Mouse (Mus musculus) CH12.LX (cell line): ENCODE data around the gene Cryge. TPM values are rescaled to one million over a fixed set of nuclear protein-coding genes. Genes with fewer than 3 reads are reported as not detected.

Experiments used
- DNase-seq: peaks from one replicate; pipeline ENCODE4 v3.0.0-alpha.2; 2013; ENCODE audit errors: extremely low read depth
- H3K27ac ChIP-seq: 2 replicates; pipeline ENCODE4 v1.5.1; 2012; ENCODE audit warnings: low read depth, mild to moderate bottlenecking, control low read depth, moderate library complexity; ENCODE audit not compliant: insufficient read depth
- H3K27me3 ChIP-seq: replicated peaks from 2 replicates; pipeline ENCODE3; 2012; ENCODE audit warnings: inconsistent platforms
- H3K36me3 ChIP-seq, 2 experiments: replicated peaks in 1 of 2; 2 replicates each; pipeline versions ENCODE3 to v1.6.1; 2012; ENCODE audit warnings: inconsistent platforms in 1 of 2, low read length in 1 of 2, mild to moderate bottlenecking in 1 of 2, mixed read lengths in 1 of 2, moderate library complexity in 1 of 2; ENCODE audit not compliant: control insufficient read depth in 1 of 2, insufficient read depth in 1 of 2
- H3K4me1 ChIP-seq, 2 experiments: 2 replicates each; pipeline ENCODE4 v1.6.1; 2012; ENCODE audit warnings: inconsistent platforms in 1 of 2, moderate library complexity in 1 of 2; ENCODE audit not compliant: insufficient read depth in 2 of 2, control insufficient read depth in 1 of 2
- H3K4me2 ChIP-seq: 2 replicates; pipeline ENCODE4 v1.6.1; 2012; ENCODE audit warnings: low read depth, mild to moderate bottlenecking, control low read depth; ENCODE audit not compliant: poor library complexity, insufficient read depth, severe bottlenecking
- H3K4me3 ChIP-seq, 3 experiments: fragments of 150-350 bp in 1 of 3; sonication (generic) in 1 of 3; replicated peaks in 1 of 3; 2 replicates each; pipeline versions ENCODE3 to v1.5.1; 2011 to 2012; ENCODE audit warnings: low read depth in 2 of 3, low read length in 2 of 3, mild to moderate bottlenecking in 2 of 3, moderate library complexity in 2 of 3, control low read depth in 1 of 3, improper control_type of control experiment in 1 of 3, inconsistent platforms in 1 of 3, mixed read lengths in 1 of 3; ENCODE audit not compliant: poor library complexity in 1 of 3
- H3K79me2 ChIP-seq: replicated peaks from 2 replicates; pipeline ENCODE4 v1.6.1; 2012; ENCODE audit warnings: mild to moderate bottlenecking, moderate library complexity; ENCODE audit not compliant: control insufficient read depth, poor library complexity, insufficient read depth, severe bottlenecking; ENCODE audit errors: extremely low read depth
- H3K9ac ChIP-seq: 2 replicates; pipeline ENCODE4 v1.6.1; 2012; ENCODE audit warnings: low read depth, mild to moderate bottlenecking, control low read depth, moderate library complexity; ENCODE audit not compliant: insufficient read depth
- H3K9me3 ChIP-seq: replicated peaks from 2 replicates; pipeline ENCODE3; 2012; ENCODE audit warnings: low read length, inconsistent platforms, mixed read lengths
- CHD1 ChIP-seq: IDR thresholded peaks from 2 replicates; pipeline ENCODE4 v1.6.1; 2012; ENCODE audit warnings: low read depth, low read length, improper control_type of control experiment, inconsistent platforms
- CTCF ChIP-seq, 2 experiments: IDR thresholded peaks in 1 of 2; conservative IDR thresholded peaks in 1 of 2; 2 replicates each; pipeline ENCODE4 v1.5.1; 2011 to 2012; ENCODE audit warnings: low read depth in 2 of 2, low read length in 2 of 2, improper control_type of control experiment in 1 of 2, inconsistent platforms in 1 of 2, mild to moderate bottlenecking in 1 of 2, moderate library complexity in 1 of 2
- ELF1 ChIP-seq: IDR thresholded peaks from 2 replicates; pipeline ENCODE4 v1.6.1; 2014; ENCODE audit warnings: low read depth, mild to moderate bottlenecking, inconsistent platforms, low read length, improper control_type of control experiment
- EP300 ChIP-seq: IDR thresholded peaks from 2 replicates; pipeline ENCODE4 v1.6.1; 2011; ENCODE audit warnings: low read length, improper control_type of control experiment
- ETS1 ChIP-seq: conservative IDR thresholded peaks from 2 replicates; pipeline ENCODE4 v1.6.1; 2012; ENCODE audit warnings: low read depth, mild to moderate bottlenecking, inconsistent platforms, low read length, improper control_type of control experiment, moderate library complexity
- GABPA ChIP-seq: IDR thresholded peaks from 2 replicates; pipeline ENCODE4 v1.6.1; 2012; ENCODE audit warnings: low read depth, low read length, improper control_type of control experiment, inconsistent platforms; ENCODE audit not compliant: insufficient replicate concordance
- HCFC1 ChIP-seq: IDR thresholded peaks from 2 replicates; pipeline ENCODE4 v1.6.1; 2012; ENCODE audit warnings: low read depth, mild to moderate bottlenecking, inconsistent platforms, low read length, improper control_type of control experiment
- JUN ChIP-seq: IDR thresholded peaks from 2 replicates; pipeline ENCODE4 v1.6.1; 2011; ENCODE audit warnings: low read depth, mild to moderate bottlenecking, low read length, improper control_type of control experiment, moderate library complexity; ENCODE audit not compliant: insufficient read depth
- JUND ChIP-seq: conservative IDR thresholded peaks from 2 replicates; pipeline ENCODE4 v1.6.1; 2011; ENCODE audit warnings: low read depth, low read length, improper control_type of control experiment
- MAX ChIP-seq: IDR thresholded peaks from 2 replicates; pipeline ENCODE4 v1.6.1; 2011; ENCODE audit warnings: low read length, improper control_type of control experiment
- MAZ ChIP-seq: IDR thresholded peaks from 2 replicates; pipeline ENCODE4 v1.6.1; 2012; ENCODE audit warnings: low read depth, mild to moderate bottlenecking, inconsistent platforms, low read length, improper control_type of control experiment, moderate library complexity
- MYC ChIP-seq: IDR thresholded peaks from 2 replicates; pipeline ENCODE4 v1.6.1; 2011; ENCODE audit warnings: low read depth, mild to moderate bottlenecking, improper control_type of control experiment, low read length
- POLR2AphosphoS2 ChIP-seq: IDR thresholded peaks from 2 replicates; pipeline ENCODE4 v1.6.1; 2011; ENCODE audit warnings: low read depth, low read length, improper control_type of control experiment
- SMC3 ChIP-seq: IDR thresholded peaks from 2 replicates; pipeline ENCODE4 v1.6.1; 2011; ENCODE audit warnings: low read depth, low read length, improper control_type of control experiment
- TCF12 ChIP-seq: IDR thresholded peaks from 2 replicates; pipeline ENCODE4 v1.6.1; 2014; ENCODE audit warnings: low read depth, mild to moderate bottlenecking, inconsistent platforms, low read length, improper control_type of control experiment
- UBTF ChIP-seq: IDR thresholded peaks from 2 replicates; pipeline ENCODE4 v1.6.1; 2012; ENCODE audit warnings: low read depth, mild to moderate bottlenecking, inconsistent platforms, low read length, improper control_type of control experiment, moderate library complexity
- USF2 ChIP-seq: conservative IDR thresholded peaks from 2 replicates; pipeline ENCODE4 v1.6.1; 2011; ENCODE audit warnings: low read depth, low read length, improper control_type of control experiment
- ZNF384 ChIP-seq: IDR thresholded peaks from 2 replicates; pipeline ENCODE4 v1.6.1; 2012; ENCODE audit warnings: low read depth, low read length, improper control_type of control experiment, inconsistent platforms
- dilution Hi-C: fragments of 300-500 bp; cut with MboI; formaldehyde crosslinking; loops from 2 replicates; pipeline ENCODE4 v1.14.3; 2020; ENCODE audit warnings: low sequenced_read_pairs; ENCODE audit not compliant: extremely low pct_unique_long_range_greater_than_20kb, extremely low pct_ligation_motif_present
- in situ Hi-C: fragments of 300-500 bp; cut with MboI; formaldehyde crosslinking; loops from 3 replicates; pipeline ENCODE4 v1.14.3; 2019; ENCODE audit warnings: low sequenced_read_pairs, low pct_ligation_motif_present, low pct_unique_long_range_greater_than_20kb, mixed read lengths
- polyA plus RNA-seq: library from polyadenylated mRNA; unstranded; fragments of >175 nt; gene quantifications from 2 replicates; pipeline ENCODE4 v1.2.1, GENCODE M21; 2012; ENCODE audit warnings: low read depth; ENCODE audit not compliant: insufficient read length
- total RNA-seq, 2 experiments: library from RNA; depleted of rRNA; stranded (reverse); fragments of 300-350 nt in 1 of 2; fragments of >200 nt in 1 of 2; gene quantifications; 2 replicates each; pipeline ENCODE4 v1.2.3; 2012 to 2014

The Cryge gene
- total and polyA plus RNA-seq, 3 experiments, result not detected

GRCm38 (mm10) chr1:65040806-65041205 is 10.1 kb downstream of the Cryge start:
- Histone ChIP-seq H3K4me3 (no peak overlapping the region), H3K27me3 (no peaks in the 10 kb centered on the region), H3K4me1 (peaks cover 3 to 28% of the 10 kb centered on the region in 2 experiments; a peak in 3 of 4 replicates), H3K9me3 (no peaks in the 10 kb centered on the region), H3K9ac (no peak overlapping the region), H3K4me2 (no peak overlapping the region), H3K36me3 (no peaks in the 10 kb centered on the region), H3K79me2 (no peaks in the 10 kb centered on the region), H3K27ac (no peak overlapping the region)
- dilution Hi-C loops, result no loop called here
- no peak for DNase-seq
- TF ChIP-seq ETS1 (no peak), TCF12 (no peak), MAZ (no peak), CTCF (conservative IDR thresholded peaks at IDR 0.05 in 1 of 2, IDR thresholded peaks at IDR 0.05 in 1 of 2; ENCODE audit: low read depth in 2 of 2, low read length in 2 of 2) (no peak), GABPA (no peak), EP300 (no peak), ELF1 (no peak), JUN (no peak)
- in situ Hi-C loops, result no loop called here

GRCm38 (mm10) chr1:65039679-65040078 is 11.3 kb downstream of the Cryge start:
- no peak overlapping the region for H3K4me3 ChIP-seq
- H3K9ac ChIP-seq, result no peak overlapping the region
- H3K27me3 ChIP-seq, result no peaks in the 10 kb centered on the region
- TF ChIP-seq SMC3, result no peak
- TF ChIP-seq ZNF384, result no peak
- no peak for TF ChIP-seq HCFC1
- no peak for TF ChIP-seq JUN
- no peak for TF ChIP-seq ETS1
- no peak for TF ChIP-seq USF2
- TF ChIP-seq JUND, result no peak
- no peak for TF ChIP-seq MYC
- no peak for TF ChIP-seq MAX
- TF ChIP-seq CHD1, result no peak
- TF ChIP-seq CTCF (conservative IDR thresholded peaks at IDR 0.05 in 1 of 2, IDR thresholded peaks at IDR 0.05 in 1 of 2; ENCODE audit: low read depth in 2 of 2, low read length in 2 of 2), result no peak
- TF ChIP-seq UBTF, result no peak
- no peak for TF ChIP-seq ELF1
- TF ChIP-seq POLR2AphosphoS2, result no peak
- TF ChIP-seq MAZ, result no peak
- H3K9me3 ChIP-seq, result no peaks in the 10 kb centered on the region
- H3K36me3 ChIP-seq, result no peaks in the 10 kb centered on the region
- in situ Hi-C loops (no loop called here), dilution Hi-C loops (no loop called here)
- no peaks in the 10 kb centered on the region for H3K79me2 ChIP-seq
- no peak for DNase-seq
- H3K4me1 ChIP-seq, result peaks cover 3 to 23% of the 10 kb centered on the region in 2 experiments; a peak in 3 of 4 replicates
- H3K4me2 ChIP-seq, result no peak overlapping the region
- H3K27ac ChIP-seq, result no peak overlapping the region
